Mouse (Mus musculus) adrenal gland, adult 2 months (tissue): Measurements from ENCODE around the gene Stk38. TPM values are rescaled to one million over a fixed set of nuclear protein-coding genes. Genes with fewer than 3 reads are reported as not detected.
"Not testable (repeated sequence)": the region's sequence is repeated elsewhere in the genome, so short reads cannot be mapped to it uniquely, and the experiment has no call there.

ENCODE experiments used
- DNase-seq: peaks from one replicate; pipeline ENCODE4 v3.0.0; 2021
- polyA plus RNA-seq: library from polyadenylated mRNA; depleted of rRNA; stranded (reverse); fragments of >200 nt; gene quantifications from 2 replicates; pipeline ENCODE4 v1.2.3, GENCODE M21; 2012
- total RNA-seq, 2 experiments: library from RNA; stranded (reverse); gene quantifications; 2 replicates each; pipeline ENCODE4 v1.2.3; 2021

Gene Stk38
- total and polyA plus RNA-seq, 3 experiments, result 50.5 to 151 (median 52.6) TPM

GRCm38 (mm10) chr17:29039351-29039750, 31.6 kb upstream of the Stk38 start:
- no peak for DNase-seq

GRCm38 (mm10) chr17:29035506-29035905, 27.7 kb upstream of the Stk38 start:
- no peak for DNase-seq

GRCm38 (mm10) chr17:29034264-29034663, 26.5 kb upstream of the Stk38 start:
- DNase-seq, result peak; percentile 45

GRCm38 (mm10) chr17:29033569-29034061, 25.8 kb upstream of the Stk38 start:
- DNase-seq, result no peak

- peak; percentile 99 for DNase-seq
These were observed 24.7 kb upstream of the Stk38 start, which contains the start of gene Srsf3 for GRCm38 (mm10) chr17:29032274-29033069. TSS of gene Srsf3 (plus strand) at chr17:29032628.

GRCm38 (mm10) chr17:29031771-29032273, 24.0 kb upstream of the Stk38 start:
- peak; percentile 57 for DNase-seq

GRCm38 (mm10) chr17:29031085-29031711, 23.4 kb upstream of the Stk38 start:
- DNase-seq, result not testable (repeated sequence)

- no peak for DNase-seq
These were observed 22.7 kb upstream of the Stk38 start for GRCm38 (mm10) chr17:29030321-29031034.

GRCm38 (mm10) chr17:29026652-29027356, 19.0 kb upstream of the Stk38 start:
- no peak for DNase-seq

- no peak for DNase-seq
These were observed 17.2 kb upstream of the Stk38 start for GRCm38 (mm10) chr17:29024896-29025565.

- DNase-seq, result no peak
These were observed 16.5 kb upstream of the Stk38 start for GRCm38 (mm10) chr17:29024047-29024892.

GRCm38 (mm10) chr17:29023346-29023745, 15.6 kb upstream of the Stk38 start:
- DNase-seq, result no peak

GRCm38 (mm10) chr17:29022230-29022819, 14.5 kb upstream of the Stk38 start:
- DNase-seq, result no peak

- DNase-seq, result no peak
These were observed 12.6 kb upstream of the Stk38 start for GRCm38 (mm10) chr17:29020444-29020843.

- no peak for DNase-seq
These were observed 11.6 kb upstream of the Stk38 start for GRCm38 (mm10) chr17:29019391-29019790.

- no peak for DNase-seq
These were observed 10.6 kb upstream of the Stk38 start for GRCm38 (mm10) chr17:29018292-29018984.

GRCm38 (mm10) chr17:29016705-29017104, 8.9 kb upstream of the Stk38 start:
- no peak for DNase-seq

GRCm38 (mm10) chr17:29015638-29016037, 7.8 kb upstream of the Stk38 start:
- peak; percentile 36 for DNase-seq

- no peak for DNase-seq
These were observed 6.4 kb upstream of the Stk38 start for GRCm38 (mm10) chr17:29014235-29014634.
